Mouse (Mus musculus): ENCODE results near the gene Top3a. TPM values are rescaled to one million over a fixed set of nuclear protein-coding genes. Genes with fewer than 3 reads are reported as not detected.
"Not testable (repeated sequence)": the region's sequence is repeated elsewhere in the genome, so short reads cannot be mapped to it uniquely, and the experiment has no call there.

The Top3a gene
- total RNA-seq (2017): 21.4 and 27.9 TPM in 2 replicates

DNA sequence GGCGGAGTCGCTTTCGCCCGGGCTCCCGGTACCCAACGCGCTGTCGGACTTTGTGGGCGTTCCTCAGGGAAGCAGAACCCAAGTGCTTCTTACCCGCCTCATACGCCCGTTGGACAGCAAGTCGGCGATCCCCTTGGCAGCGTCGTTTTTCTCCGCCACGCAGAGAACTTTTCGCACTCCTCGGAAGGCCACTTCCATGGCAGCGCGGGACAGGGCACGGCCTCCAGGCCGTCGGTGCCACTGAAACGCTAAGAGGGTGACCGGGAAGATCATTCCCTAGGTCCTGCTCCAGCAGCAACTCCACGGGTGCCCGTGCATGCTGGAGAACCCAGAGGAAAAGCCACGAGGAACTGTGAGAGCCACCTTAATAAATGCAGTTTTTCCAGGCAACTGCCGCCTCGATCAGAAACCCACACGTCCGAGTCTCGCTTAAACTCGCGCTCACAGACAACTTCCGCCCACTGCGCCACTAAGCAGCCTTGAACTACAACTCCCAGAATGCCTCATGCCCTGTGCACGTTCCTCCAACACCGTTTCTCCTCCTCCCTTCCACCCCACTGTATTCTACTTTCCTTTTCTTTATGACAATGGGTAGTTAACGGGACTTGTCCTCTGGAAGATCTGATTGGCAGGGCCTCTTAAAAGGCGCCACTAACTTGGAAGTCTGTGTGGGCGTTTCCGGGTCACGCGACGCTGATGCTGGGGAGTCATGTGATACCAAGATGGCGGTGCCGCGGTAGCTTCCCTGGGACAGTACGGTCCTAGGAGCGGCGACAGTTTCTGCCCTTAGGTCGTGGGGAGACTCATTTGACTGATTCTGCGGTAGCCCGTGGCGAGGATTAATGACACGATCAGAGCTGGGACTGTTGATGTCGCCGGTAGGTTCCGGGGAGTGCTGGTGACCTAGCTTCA, at the start of gene Top3a, which contains the start of gene Smcr8:
Gene Top3a, minus strand, starts transcription at position 537 of the 912 bp plus-strand sequence.
Gene Smcr8, plus strand, starts transcription at position 696 of the 912 bp plus-strand sequence.
- ATAC-seq (replicated peaks in 1 of 2; ENCODE audit: insufficient read depth in 1 of 2, low FRiP score in 2 of 2, low TSS enrichment in 1 of 2, low read depth in 1 of 2, poor library complexity in 2 of 2, severe bottlenecking in 2 of 2): peak; percentile 93

GRCm38 (mm10) chr11:60826700-60827099, 49.5 kb upstream of the Top3a start:
- peak; percentile 33; a peak in 3 of 4 replicates for ATAC-seq (replicated peaks in 1 of 2; ENCODE audit: insufficient read depth in 1 of 2, low FRiP score in 2 of 2, low TSS enrichment in 1 of 2, low read depth in 1 of 2, poor library complexity in 2 of 2, severe bottlenecking in 2 of 2)

- no peak for ATAC-seq (replicated peaks in 1 of 2; ENCODE audit: insufficient read depth in 1 of 2, low FRiP score in 2 of 2, low TSS enrichment in 1 of 2, low read depth in 1 of 2, poor library complexity in 2 of 2, severe bottlenecking in 2 of 2)
These were observed 48.0 kb upstream of the Top3a start for GRCm38 (mm10) chr11:60825191-60825590.

DNA sequence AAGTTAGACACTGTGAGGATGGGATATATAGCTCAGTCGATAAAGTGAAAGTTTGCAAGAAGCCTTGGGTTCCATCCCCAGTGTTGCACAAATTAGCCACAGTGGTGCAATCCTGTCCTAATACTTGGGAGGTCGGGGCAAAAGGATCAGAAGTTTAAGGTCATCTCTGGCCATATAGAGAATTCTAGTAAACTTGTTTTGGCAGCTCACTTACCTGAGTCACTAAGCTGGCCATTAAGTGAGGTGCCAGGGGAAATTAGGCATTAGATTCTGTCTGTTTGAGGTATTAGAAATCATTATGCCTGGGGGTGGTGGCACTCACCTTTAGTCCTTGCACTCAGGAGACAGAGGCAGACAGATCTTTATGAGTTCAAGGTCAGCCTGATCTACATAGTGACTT, 46.6 kb upstream of the Top3a start:
- no peak for ATAC-seq (replicated peaks in 1 of 2; ENCODE audit: insufficient read depth in 1 of 2, low FRiP score in 2 of 2, low TSS enrichment in 1 of 2, low read depth in 1 of 2, poor library complexity in 2 of 2, severe bottlenecking in 2 of 2)

GRCm38 (mm10) chr11:60816398-60816797, 39.2 kb upstream of the Top3a start:
- no peak for ATAC-seq (replicated peaks in 1 of 2; ENCODE audit: insufficient read depth in 1 of 2, low FRiP score in 2 of 2, low TSS enrichment in 1 of 2, low read depth in 1 of 2, poor library complexity in 2 of 2, severe bottlenecking in 2 of 2)

DNA sequence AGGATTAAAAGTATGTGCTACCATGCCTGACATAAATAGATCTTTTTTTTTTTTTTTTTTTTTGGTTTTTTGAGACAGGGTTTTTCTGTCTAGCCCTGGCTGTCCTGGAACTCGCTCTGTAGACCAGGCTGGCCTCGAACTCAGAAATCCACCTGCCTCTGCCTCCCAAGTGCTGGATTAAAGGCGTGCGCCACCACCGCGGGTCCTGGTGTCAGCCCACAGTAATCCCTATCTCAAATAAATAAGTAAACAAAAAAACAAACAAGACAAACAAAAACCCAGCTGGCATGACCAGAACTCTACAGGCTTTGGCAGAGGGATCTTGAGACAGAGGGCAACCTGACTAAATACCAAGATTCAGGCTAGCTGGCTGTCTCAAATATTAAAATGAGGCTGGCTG, 34.5 kb upstream of the Top3a start, which contains the start of gene Shmt1:
Gene Shmt1, minus strand, starts transcription at position 101 of the 400 bp plus-strand sequence.
- ATAC-seq (replicated peaks in 1 of 2; ENCODE audit: insufficient read depth in 1 of 2, low FRiP score in 2 of 2, low TSS enrichment in 1 of 2, low read depth in 1 of 2, poor library complexity in 2 of 2, severe bottlenecking in 2 of 2): not testable (repeated sequence)

- peak; percentile 99 for ATAC-seq (replicated peaks in 1 of 2; ENCODE audit: insufficient read depth in 1 of 2, low FRiP score in 2 of 2, low TSS enrichment in 1 of 2, low read depth in 1 of 2, poor library complexity in 2 of 2, severe bottlenecking in 2 of 2)
These were observed 33.9 kb upstream of the Top3a start for GRCm38 (mm10) chr11:60811054-60811460.

DNA sequence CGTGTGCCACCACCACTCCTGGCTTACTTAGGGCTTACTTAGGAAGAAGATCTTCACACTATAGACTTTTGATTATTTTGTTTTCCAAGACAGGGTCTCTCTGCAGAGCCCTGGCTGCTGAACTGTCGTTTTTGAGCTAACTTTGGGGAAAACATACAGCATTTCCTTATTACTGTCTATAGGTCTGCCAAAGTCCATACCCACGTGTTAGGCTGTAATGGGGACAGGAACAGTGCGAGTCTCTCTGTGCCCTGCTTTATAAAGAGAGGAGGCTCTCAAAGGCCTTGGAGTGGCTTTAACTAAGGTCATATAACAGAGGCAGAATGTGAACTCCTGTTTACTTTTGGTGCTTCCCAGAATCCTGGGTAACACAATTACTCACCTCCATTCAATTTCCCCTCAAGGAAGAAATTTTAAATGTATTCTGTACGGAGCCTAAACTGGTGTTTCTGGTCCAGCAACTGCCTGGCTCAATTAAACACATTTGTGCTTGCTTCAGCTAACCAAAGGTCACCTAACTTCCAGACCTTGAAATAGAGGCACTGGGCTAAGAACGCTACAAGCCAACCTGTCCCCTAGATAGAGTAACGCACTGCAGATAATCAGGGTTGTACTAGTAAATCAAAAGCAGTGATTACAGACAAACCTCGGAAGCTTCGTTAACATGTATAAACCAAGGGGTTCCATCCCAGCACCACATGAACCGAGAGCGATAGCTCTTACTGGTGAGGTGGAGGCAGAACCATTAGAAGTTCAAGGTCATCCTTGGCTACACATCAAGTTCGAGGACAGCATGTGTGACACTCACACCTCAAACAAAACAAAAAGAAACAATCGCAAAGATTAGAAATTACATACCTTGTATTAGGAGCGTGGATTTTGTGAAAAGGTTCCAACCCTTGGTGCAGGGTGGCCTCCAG, 33.1 kb upstream of the Top3a start:
- ATAC-seq (replicated peaks in 1 of 2; ENCODE audit: insufficient read depth in 1 of 2, low FRiP score in 2 of 2, low TSS enrichment in 1 of 2, low read depth in 1 of 2, poor library complexity in 2 of 2, severe bottlenecking in 2 of 2): 0 out of 4 replicates have a peak, but pooled peaks of 1 of the 2 experiments have one; percentile 2

DNA sequence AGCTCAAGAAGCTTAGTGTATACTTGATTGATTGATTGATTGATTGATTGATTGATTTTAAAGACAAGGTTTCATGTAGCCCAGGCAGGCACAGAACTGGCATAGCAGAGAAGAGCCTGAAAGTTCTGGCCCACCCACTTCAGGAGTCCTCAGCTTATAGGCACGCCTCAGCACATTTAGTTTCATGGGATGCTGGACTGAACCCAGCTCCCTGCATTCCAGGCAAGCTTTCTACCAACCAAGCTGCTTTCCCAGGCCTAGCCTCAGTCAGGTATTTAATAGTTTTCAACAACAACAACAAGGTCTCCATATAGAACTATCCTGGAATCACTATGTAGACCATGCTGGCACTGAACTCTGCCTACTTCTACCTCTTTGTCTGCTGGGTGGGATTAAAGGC, 32.4 kb upstream of the Top3a start:
- no peak for ATAC-seq (replicated peaks in 1 of 2; ENCODE audit: insufficient read depth in 1 of 2, low FRiP score in 2 of 2, low TSS enrichment in 1 of 2, low read depth in 1 of 2, poor library complexity in 2 of 2, severe bottlenecking in 2 of 2)

- no peak for ATAC-seq (replicated peaks in 1 of 2; ENCODE audit: insufficient read depth in 1 of 2, low FRiP score in 2 of 2, low TSS enrichment in 1 of 2, low read depth in 1 of 2, poor library complexity in 2 of 2, severe bottlenecking in 2 of 2)
These were observed 31.3 kb upstream of the Top3a start for GRCm38 (mm10) chr11:60808286-60809070.

GRCm38 (mm10) chr11:60800892-60801291, 23.7 kb upstream of the Top3a start:
- no peak for ATAC-seq (replicated peaks in 1 of 2; ENCODE audit: insufficient read depth in 1 of 2, low FRiP score in 2 of 2, low TSS enrichment in 1 of 2, low read depth in 1 of 2, poor library complexity in 2 of 2, severe bottlenecking in 2 of 2)

- no peak for ATAC-seq (replicated peaks in 1 of 2; ENCODE audit: insufficient read depth in 1 of 2, low FRiP score in 2 of 2, low TSS enrichment in 1 of 2, low read depth in 1 of 2, poor library complexity in 2 of 2, severe bottlenecking in 2 of 2)
These were observed 22.8 kb upstream of the Top3a start for GRCm38 (mm10) chr11:60799977-60800376.

GRCm38 (mm10) chr11:60796342-60796741, 19.2 kb upstream of the Top3a start:
- ATAC-seq (replicated peaks in 1 of 2; ENCODE audit: insufficient read depth in 1 of 2, low FRiP score in 2 of 2, low TSS enrichment in 1 of 2, low read depth in 1 of 2, poor library complexity in 2 of 2, severe bottlenecking in 2 of 2): no peak

GRCm38 (mm10) chr11:60790472-60790871, 13.3 kb upstream of the Top3a start:
- no peak for ATAC-seq (replicated peaks in 1 of 2; ENCODE audit: insufficient read depth in 1 of 2, low FRiP score in 2 of 2, low TSS enrichment in 1 of 2, low read depth in 1 of 2, poor library complexity in 2 of 2, severe bottlenecking in 2 of 2)

DNA sequence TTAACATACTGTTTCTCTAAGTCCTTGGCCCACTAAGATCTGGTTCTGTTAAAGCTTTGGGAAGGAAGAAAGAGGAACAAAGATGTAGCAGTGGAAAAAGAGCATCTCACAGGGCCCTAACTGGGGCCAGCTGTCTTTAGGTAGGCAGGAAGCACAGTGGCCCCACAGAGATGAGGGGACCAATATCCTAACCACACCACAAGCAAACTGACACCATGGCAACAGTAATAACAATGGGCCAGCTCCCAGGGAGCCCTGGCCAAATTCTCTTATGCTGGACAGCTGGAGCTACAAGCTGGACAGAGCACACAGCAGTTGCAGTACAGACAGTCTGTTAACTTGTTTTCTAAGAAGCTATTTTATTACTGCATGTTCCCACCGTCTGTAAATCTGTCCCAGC, 10.4 kb upstream of the Top3a start:
- peak; percentile 51 to 53; a peak in 2 of 4 replicates for ATAC-seq (replicated peaks in 1 of 2; ENCODE audit: insufficient read depth in 1 of 2, low FRiP score in 2 of 2, low TSS enrichment in 1 of 2, low read depth in 1 of 2, poor library complexity in 2 of 2, severe bottlenecking in 2 of 2)

DNA sequence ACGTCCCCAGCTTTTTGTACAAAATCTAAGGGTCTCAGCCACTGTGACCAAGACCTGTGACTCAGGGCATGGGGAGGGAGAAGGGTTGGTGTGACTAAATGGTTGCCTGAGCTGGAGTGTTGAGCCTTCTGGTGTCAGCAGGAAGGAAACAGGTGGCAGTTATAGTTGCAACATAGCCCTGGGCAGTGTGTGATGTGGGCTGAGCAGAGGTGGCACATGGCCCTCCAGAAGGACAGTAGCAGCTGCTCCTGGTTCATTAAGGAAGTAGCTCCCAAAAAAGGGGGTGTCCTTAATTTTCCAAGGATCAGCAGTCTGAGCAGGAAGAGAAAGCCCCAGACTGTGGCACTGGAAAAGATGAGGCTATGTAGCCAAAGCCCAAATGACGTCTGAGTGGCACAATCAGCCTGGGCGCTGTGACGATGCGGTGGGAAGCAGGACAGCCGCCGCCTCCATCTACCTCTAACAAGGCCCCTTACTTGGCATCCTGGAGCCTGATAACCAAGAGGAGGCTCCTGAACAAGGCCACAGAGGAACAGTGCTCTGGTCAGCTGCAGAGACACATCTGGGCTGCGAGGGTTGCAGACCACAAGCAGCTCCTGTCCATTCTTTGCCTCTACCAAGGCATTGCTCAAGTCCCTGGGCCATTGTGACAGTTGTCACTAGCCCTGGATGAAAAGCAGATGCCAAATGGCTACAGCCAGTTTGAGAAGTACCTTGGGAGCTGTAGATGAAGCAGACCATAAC, 7.2 kb upstream of the Top3a start:
- peak in 1 of 2 experiments; percentile 63; a peak in 2 of 4 replicates for ATAC-seq (replicated peaks in 1 of 2; ENCODE audit: insufficient read depth in 1 of 2, low FRiP score in 2 of 2, low TSS enrichment in 1 of 2, low read depth in 1 of 2, poor library complexity in 2 of 2, severe bottlenecking in 2 of 2)

All from hematopoietic stem cell, adult 5-6 weeks (primary cell).